Mouse (Mus musculus) thymus, postnatal 25 days (tissue): ENCODE measurements around the gene Itgb1.

Experiments
- DNase-seq: peaks from one replicate; pipeline ENCODE4 v3.0.0; 2022

Gene Itgb1

DNA sequence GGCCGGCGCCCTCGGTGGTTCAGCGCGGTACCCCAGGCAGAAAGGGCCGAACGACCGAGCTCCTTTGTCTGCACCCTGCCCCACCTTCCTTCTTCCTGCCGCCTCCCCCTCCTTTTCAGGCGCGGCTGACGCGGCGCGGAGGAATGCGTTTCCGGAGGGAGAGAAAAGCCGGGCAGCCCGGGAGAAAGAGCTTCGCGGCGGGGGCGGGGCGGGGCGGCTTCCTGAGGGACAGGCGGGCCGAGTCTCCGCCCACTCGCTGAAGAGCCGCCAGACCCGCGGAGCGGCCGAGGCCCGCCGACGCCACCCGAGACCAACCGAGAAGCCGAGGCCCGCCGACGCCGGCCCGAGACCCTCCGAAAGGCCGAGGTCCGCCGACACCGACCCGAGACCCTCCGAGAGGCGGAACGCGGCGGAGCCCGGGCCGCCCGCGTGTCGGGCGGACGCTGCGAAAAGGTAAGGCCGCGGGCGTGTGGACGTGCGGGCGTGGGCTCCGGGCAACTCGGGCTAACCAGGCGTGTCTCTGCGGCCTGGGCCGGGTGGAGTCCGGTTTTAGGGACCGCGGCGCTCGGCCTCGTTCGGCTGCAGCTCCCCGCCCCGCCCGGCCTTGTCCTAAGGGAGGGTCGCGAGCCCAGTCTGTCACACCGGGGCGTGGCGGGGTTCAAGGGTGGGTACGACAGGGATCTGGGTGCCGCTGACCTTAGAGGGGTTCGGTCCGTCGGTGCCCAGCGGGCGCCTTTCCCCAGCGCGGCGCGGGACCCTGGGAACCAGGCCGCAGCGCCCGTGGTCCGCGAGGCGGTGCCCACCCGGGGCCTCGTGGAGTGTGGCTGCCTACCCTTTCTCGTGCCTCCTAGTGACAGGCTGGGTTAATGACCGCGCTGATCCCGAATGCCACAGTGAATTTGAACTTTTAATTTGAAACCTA, at the start of gene Itgb1:
Itgb1 (plus strand) TSS at position 148 of the 922 bp plus-strand sequence.
- DNase-seq = peak; percentile 87

DNA sequence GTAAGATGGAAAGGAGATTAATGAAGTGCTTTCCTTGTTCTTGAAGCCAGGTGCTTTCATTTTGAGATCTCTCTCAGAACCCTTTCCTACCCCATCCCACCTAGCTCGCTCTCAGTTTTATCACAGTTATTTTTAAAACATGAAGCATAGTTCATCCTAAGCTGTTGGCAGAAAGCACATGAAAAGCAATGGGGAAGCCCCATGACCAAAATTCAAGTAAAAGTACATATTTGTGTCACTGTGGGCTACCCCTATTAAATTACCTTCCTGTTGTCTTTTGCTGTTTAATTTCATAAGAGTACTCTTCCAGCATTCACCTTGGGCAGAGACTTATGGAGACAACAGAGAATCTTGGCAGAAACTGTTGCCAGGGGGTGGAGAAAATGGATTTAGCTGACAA, 42.4 kb upstream of the Itgb1 start:
- no peak for DNase-seq

DNA sequence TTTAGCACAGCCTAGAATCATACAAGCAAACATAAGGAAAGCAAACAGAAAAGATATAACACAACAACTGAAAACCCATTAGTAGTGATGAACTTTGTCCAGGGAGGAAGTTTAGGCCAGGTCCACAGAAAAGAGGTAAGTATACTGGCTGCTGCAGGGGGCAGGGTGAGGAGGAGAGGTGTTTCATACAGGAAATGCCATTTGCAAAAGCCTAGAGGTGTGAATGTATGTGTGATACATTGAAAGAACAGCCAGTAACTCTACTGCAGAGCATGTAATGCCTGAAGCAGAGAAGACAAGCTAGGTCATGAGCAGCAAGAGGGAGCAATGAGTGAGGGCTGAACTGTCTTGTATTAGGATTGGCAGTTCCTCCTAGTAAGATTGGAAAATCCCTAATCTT, 40.0 kb upstream of the Itgb1 start:
- no peak for DNase-seq

DNA sequence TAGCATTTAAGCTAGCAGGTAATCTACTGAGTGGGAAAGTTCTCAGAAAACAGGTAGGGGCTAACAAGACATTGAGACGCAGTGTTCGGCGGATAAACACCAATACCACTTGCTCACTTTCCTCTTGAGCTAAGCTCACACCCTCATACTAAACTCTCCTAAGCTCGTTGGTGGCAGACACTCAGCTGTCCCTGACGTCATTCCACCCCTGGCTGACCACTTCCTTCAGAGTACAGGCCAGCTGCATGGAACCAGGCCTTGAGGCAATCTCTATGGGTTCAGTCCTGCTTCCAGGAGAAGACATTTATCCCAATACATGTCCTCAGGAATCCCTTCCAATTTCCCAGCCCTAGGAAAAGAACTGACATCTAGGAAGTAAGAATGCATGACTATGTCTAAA, 39.0 kb upstream of the Itgb1 start:
- DNase-seq = no peak

DNA sequence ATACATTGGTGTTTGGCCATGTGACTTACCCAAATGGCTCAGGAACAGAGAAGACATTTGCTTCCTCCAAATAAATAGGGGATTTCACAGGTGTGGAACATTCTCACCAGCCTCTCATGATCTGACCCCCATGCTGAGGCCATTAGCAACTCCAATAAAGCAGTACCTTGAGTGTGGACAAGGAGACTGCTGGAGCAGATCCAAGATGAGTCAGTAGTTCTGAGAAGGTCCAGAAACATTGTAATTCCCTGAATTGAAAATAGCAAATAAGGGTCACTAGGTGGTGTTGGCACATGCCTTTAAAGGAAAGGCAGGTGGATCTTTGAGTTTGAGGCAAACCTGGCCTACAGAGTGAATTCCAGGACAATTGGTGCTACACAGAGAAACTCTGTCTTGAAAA, 37.4 kb upstream of the Itgb1 start:
- DNase-seq = no peak

DNA sequence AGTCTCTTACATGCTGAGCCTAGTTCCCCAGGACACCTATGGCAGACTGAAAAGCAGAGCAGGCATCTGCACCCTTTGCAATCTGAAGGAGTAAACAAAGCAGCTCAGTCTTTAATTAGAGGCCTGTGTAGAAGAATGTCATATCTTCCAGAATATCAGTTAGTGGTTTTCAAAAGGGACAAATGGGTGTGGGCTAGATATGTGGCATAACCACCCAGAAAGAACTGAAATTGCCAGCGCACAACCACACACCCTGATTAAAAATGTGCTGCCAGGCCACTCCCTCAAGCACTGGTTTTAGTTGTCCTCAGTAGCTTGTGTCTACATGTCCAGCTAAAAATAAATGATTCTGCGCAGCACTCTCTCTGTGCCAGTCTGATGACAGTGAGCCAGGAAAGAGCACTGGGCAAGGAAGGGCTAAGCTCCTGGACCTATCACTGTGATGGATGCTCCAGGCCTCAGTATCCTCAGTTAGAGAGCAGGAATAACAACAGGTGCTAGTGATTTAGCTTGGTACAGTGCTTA, 35.1 kb upstream of the Itgb1 start:
- no peak for DNase-seq

DNA sequence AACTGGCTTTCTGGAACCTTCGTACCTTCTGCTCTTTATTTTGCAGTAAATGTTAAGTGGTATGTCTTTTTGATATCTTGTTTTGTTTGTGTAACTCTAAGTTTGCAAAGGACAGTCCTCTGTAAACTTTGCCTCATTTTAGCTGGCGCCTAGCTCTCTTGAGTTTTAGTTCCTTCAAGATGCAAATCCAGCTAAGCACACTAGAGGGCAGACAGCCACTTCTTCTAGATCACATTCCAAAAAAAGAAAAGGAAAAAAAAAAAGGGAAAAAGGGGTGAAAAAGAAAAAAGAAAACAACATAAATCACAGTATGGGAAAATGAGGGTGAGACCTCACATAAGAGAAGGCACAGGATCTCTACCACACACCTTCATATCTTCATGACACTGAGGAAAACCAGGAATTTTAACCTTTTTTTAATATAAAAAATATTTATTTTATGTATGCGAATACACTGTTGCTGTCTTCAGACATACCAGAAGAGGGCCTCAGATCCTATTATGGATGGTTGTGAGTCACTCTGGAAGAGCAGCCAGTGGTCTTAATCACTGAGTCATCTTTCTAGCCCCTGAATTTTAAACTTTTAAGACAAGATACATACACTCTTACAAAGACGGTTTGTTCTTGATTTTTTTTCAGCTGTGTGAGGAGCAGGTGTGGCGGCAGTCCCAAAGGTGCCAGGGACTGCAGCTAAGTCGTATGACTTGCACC, 32.9 kb upstream of the Itgb1 start:
- peak; percentile 35 for DNase-seq

DNA sequence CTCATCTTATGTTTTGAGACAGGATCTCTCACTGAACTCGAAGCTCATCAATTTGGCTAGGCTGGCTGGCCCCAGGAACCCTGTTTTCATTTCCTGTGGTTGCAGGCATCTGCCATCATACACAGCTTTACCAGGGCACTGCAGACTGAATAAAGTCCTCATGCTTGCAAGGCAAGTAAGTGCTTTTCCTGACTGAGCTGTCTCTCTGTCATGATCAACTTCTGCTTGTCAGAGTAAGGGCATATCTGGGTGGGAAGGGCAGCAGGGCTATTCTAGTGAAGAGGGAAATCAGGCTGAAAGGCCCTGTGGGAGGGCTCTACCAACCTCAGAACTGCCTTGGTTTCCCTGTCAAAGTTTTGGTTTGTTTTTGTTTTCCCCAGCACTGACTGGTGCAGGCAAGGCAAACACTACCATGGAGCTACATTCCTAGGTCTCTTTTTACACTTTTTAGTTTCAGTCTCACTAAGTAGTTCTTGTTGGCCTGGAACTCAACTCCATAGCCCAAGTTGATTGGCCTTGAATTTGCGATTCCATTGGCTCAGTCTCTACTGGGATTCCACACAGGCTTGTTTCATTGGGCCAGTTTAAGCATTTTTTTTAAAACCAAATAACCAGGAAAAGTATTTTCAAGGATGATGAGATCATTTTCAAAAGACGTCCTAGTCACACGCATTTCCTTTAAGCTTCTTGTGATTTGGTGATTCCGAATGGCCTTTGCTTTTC, 31.7 kb upstream of the Itgb1 start:
- peak; percentile 42 for DNase-seq

DNA sequence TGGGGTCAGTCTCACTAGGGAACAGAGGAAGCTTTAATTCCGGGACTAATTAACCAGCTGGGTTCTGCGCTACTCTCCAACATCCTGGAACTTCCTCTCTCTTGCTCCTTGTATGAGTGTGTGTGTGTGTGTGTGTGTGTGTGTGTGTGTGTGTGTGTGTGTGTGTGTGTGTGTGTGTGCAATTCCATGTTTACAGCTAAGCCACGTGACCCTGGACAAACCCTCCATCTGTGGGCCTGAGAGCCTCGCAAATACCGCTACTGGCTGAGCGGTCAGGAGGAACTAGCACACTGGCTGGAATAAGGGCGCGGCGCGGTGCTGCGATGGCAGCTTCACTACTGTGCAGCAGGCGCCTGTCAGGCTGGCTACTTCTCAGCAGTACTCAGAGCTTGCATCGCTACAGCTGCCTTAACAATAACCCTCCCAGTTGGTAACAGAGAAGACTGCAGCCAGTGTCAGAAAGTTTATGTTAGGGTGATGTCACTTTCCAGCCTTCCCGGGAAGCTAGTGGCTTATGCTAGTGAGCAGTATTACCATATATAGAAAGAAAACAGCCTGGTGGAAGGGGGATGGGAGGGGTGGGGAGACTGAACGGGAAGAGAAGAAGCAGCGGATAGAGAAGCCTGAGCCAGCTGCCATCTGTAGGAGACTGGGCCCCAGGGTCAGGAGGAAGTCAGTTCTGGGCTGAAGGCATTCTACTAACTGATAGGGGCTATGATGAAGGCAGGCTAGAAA, 30.9 kb upstream of the Itgb1 start:
- peak; percentile 56 for DNase-seq

DNA sequence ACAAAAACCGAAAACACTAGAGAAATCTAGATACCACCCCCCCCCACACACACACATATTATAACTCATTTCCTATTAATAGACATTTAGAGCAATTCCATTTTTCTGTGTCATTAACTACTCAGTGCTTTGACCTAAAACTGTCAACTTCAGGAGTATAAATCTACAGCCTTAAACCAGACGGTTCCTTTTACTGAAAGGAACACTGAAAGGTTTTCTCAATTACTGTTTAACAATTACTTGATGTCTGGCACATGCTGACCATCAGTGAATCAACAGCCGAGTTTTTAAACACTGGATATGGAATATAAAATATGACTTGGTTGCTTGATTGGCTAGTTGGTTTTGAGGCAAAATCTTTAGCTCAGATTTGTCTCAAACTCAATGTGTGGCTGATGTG, 23.3 kb upstream of the Itgb1 start:
- DNase-seq = no peak

DNA sequence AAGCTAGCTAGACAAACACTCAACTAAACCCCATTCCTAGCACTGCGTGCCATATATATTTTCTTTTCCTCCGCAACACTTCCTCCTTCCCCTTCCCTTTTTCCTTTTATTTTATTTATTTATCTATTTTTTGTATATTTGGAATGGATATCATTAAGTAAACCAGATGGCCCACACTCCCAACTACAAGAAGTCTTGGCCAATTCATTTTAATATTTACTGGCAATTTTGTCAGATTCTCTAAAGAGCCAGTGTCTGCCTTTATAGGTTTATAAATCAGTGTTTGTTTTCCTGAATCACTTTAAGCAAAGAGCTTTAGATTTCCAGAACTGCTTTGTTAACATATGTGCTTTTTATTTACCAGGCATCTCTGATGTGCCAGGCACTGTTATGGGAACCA, 22.8 kb upstream of the Itgb1 start:
- DNase-seq = no peak

DNA sequence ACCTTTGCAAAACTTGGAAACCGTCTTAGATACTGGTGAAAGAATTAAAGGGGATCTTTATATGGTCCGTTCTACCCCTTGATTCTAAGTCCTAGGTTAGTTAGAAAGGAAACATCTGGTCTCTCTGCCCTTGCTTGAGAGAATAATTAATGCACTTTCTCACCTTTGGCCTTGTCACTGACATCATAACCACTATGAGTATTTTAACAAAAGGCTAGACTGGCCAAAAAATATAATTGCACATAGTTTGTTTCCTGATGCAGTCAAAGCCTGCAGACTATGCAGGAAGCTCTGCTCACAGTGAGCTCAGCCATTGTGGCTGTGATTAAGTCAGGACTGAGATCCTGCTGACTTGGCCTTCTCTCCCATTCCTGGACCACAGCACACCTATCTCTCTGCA, 22.3 kb upstream of the Itgb1 start:
- DNase-seq = no peak

DNA sequence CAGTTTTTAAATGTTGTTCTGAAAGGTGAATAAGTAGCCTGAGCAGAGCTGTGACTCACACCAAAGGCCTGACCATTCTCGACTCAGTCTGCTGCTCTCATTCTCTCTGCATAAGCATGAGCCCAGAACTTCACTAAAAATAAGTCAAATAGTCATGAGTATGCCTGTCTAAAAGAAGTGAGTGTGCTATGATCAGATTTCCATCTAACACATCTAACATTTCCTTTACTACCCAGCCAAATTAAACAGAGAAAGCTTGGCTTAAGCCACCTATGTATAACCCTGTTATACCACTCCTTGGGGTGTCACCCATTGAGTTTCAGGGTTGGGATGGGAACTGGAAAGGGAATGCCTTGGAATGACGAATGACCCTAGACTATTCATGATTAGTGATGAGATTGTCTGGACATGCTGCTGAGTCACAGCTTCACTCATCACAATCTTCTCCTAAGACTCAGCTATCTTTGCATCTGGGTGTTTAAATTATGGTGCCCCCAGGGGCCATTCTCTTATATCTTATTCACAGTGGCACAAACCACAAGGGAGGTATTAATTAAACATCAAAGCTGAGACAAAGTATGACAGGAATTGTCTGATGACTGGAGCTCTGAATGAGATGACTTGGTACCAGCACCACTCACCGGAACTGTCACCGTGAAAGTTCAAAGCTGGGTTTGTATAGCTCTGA, 18.7 kb upstream of the Itgb1 start:
- no peak for DNase-seq

DNA sequence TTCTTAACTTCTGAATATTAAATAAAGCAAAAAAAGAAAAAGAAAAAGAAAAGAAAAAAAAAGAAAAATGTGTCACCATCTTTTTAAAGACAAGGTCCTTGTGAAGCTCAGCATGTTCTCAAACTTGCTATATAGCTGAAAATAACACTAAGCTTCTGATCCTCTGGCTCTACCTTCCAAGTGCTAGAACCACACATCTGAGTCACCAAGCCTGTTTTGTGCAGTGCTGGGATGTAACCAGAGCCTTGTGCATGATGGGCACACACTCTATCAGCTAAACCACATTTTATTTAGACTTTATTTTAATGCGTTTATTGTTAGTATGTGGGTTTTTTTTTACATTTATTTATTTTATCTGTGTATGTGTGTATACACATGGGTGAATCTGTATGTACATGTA, 13.6 kb upstream of the Itgb1 start:
- DNase-seq = no peak

DNA sequence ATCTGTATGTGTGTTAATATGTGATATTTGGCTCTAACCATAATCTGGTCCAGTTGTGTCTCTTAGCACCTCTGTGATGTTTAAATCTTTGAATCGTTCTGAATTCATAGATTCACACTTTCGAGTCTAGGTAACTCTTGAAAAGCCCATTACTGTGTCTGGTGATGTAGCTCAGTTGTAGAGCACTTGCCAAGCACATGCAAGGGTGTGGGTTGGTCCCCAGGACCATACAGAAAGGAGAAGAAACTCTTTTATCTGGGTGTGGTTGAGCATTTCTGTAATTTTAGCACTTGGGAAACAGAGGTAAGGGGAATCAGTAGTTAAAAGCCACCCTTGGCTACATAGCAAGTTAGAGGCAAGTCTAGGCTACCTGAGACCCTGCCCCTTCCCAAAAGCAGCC, 13.0 kb upstream of the Itgb1 start:
- DNase-seq = no peak

DNA sequence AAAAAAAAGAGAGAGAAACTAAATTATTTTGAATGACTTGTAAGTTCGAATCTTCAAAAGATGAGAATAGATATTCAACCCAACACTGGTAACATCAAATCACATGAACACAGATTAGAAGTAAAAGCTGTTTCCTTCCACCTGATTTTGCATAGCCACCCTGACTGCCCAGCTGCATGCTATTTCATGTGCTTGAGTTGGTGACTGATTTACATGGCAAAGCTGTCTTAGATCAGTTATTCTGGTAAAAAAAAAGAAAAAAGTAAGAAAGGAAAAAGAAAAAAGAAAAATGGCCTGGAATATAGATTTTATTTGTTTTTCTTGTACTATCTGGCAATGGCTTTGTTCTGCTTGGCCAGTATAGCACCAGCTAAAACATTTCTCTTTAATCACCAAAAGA, 12.5 kb upstream of the Itgb1 start:
- DNase-seq = no peak

DNA sequence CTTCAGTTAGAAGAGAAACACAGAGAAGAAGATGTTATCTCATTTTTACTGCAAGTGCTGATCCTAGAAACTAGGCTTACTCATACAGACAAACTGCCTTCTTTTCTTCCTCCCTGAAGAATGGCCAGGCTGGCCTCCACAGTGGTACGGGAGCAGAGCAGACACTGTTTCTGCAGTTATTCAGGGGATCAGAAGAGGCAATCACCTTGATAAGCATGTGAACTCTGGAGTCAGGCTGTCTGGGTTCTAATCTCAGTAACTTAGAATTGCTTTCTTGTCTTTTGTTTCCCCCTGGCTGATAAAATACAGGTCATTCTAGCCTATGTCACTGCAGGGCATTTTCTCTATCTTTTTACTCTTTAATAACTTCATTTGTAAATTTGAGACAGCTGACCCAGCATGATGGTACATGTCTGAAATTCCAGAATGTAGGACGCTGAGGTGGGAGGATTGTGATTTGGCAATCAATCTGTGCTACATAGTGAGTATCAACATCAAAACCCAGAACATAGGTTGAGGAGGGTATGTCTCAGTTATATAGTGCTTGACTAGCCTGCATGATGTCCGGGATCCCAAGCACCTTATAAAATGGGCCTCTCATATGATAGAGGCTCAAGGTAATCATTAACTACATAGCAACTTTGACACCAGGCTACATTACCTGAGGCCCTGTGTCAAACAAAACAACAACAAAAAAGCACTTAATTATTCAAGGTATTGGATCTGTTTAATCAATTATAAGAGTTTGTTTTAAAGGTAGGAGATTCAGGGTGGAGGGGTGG, 9.4 kb upstream of the Itgb1 start:
- DNase-seq = no peak

DNA sequence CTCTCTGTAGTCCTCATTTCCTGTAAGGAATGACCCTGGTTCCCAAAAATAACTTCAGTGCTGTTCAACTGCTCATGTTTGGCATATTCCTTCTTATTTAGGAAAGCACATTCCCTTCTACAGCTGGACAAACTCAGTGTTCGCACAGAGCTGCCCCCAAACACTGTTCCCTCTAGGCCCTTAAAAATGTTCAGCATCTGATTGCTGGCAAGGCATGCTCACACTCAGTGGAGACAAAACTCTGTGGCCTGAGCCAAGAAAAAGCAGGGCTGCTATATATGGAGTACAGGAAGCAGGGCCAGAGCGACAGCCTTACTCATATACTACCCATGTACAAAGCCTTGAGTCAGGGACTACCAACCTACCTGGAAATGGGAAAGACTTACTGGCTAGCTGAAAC, 5.5 kb upstream of the Itgb1 start:
- no peak for DNase-seq

DNA sequence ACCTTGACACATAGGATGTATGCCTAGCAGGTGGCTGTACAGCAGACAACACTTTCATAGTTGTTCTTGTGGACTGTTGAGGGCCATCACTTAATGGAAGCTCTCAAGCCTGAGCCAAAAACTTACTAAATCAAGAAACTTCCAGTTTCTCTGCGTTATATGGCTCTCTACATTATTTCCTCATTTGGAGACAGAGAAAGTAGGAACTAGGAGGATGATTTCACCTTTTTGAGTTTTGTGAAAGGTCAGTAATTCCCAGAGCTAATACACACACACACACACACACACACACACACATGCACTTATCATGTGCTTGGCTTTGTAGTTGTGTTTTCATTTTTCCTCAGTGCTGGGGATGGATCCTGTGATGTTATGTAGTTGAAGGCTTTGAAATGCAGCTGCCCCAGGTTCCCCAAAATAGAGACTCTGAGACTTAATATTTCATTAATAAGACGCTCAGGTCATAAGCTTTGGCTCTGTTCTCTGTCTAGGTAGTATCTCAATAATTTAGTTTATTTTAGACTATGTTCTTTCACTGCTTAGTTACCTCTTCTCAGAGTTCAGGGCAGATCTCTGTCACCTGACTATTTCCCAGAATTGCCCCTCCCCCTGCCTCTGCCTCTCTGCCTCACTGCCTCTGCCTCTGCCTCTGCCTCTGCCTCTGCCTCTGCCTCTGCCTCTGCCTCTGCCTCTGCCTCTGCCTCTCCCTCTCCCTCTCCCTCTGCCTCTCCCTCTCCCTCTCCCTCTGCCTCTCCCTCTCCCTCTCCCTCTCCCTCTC, 4.7 kb upstream of the Itgb1 start:
- no peak for DNase-seq

DNA sequence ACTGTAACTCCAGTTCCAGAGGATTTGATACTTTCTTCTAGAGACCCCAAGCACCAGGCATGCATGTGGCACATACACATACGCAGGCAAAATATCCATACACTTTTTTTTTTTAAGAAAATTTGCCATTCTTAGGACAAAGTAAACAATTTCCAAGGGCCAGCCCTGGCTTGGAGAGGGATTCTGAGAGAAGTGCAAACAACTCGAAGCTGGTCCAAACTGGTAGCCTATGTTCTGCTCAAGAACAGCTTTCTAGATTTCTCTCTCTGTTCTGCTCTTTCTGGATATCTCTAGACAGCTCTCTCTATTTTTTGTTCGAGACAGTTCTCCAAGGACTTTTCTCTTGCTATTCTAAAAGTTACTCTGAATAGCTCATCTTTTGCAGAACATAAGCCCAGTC, 3.5 kb upstream of the Itgb1 start:
- no peak for DNase-seq
